8 mouse cellular contexts compared by ENCODE assay signal in genomic region chr8:84594099-84594780, GRCm38 (mm10).
DNase-seq lines count a peak whose midpoint lies in the region; ATAC-seq lines count a peak whose summit lies in the region.

No protein-coding gene starts in this region.

- DNase-seq in CD4-positive, CD25-positive, alpha-beta regulatory T cell, adult 2 months (ENCODE audit: low read depth, low spot score) = peak; percentile 84
- DNase-seq in adipocyte (ENCODE audit: low spot score) = peak; percentile 86
- DNase-seq in cerebellum, postnatal 4 days (ENCODE audit: low spot score in 2 of 2) = peak; percentile 78 to 87
- DNase-seq in gastrocnemius, postnatal 4 days (ENCODE audit: low spot score in 2 of 2) = peak; percentile 76 to 84
- peak; percentile 40 for DNase-seq in left cerebral cortex, adult 11 months (ENCODE audit: low spot score)
- DNase-seq in spleen, adult 12 weeks (ENCODE audit: low spot score) = peak; percentile 52

- no peak for ATAC-seq in CD4-positive, CD25-positive, alpha-beta regulatory T cell, adult 4 months
- peak; percentile 50 for ATAC-seq in megakaryocyte, adult 5-6 weeks (ENCODE audit: poor library complexity, severe bottlenecking)
